Mouse (Mus musculus) ovary, postnatal 14 days (tissue): ENCODE data around the gene Acvr1.

Source experiments
- DNase-seq: peaks from one replicate; pipeline ENCODE4 v3.0.0; 2022; ENCODE audit warnings: low spot score

Acvr1 gene

DNA sequence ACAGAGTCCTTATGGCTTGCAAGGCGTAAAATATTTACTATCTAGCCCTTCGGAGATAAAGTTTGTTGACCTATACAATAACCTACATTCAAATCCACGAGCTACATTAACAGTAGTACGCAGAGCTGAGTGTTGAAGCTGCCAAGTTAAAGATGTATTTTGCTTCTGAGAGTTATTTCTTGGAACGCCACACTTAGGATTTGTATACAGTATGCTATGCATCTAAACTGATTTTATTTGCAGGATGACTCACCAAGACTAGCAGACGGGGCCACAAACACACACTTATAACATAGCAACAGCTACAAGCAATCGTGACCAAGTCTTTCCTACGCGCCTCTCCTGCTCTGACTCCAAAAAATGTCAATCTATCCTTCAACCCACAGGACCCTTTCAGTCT, 46.2 kb downstream of the Acvr1 start:
- no peak for DNase-seq

DNA sequence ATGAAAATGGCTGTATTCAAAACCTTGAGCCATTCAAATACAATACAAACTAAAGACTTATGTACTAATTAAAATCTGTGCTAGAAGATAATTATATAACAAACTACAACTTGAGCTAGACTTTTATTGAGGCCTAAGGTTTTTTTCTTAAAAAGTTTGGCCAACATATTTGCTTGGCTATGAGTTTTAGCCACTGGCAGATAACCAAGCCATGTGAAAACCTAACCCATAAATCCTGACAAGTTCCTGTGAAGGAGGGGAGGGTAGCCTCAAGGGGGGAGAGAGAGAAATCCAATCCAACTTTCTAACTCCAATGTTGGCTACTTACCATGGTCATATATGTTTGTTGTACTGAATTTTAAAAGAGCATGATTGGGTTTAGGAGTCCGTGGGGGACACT, 48.4 kb downstream of the Acvr1 start:
- DNase-seq = no peak

DNA sequence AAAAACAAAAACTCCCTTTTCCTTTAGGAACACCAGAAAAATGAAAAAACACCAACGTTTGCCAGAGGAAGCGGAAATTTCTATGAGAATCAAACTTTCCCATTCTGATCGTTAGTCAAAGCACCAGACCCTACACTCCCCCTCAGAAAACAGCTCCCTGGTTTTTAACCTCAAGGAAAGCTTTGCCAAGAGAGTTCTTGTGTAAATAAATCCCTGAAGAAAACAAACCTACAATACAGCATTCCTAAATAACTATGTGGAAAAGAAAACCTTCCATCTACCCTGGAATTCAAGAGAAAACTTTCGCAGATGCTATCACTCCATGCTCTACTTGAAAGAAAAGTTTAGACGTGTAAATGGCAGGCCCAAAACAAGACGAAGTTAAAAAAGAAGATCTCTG, 50.0 kb downstream of the Acvr1 start:
- no peak for DNase-seq

DNA sequence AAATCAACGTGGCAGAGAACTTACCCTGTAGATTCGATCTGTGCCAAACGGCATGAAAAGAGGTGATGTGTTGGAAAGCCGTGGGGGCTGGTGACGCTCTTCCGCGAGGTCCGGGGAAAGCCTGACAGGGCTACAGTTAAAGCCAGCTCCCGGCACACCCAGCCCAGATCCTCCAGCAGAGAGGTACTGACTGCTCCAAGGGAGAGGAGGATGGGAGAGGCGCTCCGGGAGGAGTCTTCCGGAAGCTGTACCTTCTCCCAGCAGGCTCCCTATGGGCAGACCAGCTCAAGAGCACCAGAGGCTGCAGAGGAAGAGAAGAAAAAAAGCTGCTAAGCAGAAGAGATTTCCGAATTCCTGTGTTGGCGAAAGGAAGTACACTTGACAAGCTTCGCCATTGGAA, 51.0 kb downstream of the Acvr1 start:
- no peak for DNase-seq

DNA sequence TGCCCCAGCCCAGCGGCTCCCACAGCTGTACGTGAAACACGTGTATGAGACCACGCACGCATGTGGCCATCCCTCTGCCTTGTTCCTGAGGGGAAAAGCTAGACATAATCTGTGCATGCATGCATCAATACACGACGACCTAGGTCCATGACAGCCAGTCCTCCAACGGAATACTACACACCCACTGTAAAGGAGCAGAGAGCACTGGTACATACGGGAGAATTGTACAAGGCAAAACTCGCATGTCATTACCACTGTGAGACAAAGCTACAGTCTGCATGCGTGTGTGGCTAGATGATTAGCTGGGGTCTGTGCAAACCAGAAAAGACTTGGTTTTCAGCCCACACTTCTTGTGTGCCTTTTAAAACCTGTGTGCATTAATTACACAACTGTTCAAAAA, 52.5 kb downstream of the Acvr1 start:
- no peak for DNase-seq

DNA sequence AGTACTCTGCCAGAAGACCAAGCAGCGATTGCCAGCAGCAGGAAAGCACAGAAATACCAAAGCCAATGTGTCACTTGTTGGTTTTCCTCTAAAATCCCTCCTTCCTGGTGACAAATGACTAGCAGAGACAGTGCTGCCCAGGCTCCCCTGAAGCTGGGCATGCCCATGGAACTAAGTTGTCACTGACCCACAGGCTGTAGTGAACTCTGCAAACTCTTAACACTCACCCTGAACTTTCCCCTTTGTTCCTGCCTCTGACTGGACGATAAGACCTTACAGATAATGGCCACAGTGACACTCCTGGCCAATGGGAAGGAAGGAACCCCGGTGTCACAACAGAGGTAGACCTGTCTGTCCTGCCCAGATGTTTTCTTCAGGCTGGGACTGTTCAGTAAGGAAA, 53.7 kb downstream of the Acvr1 start:
- no peak for DNase-seq

DNA sequence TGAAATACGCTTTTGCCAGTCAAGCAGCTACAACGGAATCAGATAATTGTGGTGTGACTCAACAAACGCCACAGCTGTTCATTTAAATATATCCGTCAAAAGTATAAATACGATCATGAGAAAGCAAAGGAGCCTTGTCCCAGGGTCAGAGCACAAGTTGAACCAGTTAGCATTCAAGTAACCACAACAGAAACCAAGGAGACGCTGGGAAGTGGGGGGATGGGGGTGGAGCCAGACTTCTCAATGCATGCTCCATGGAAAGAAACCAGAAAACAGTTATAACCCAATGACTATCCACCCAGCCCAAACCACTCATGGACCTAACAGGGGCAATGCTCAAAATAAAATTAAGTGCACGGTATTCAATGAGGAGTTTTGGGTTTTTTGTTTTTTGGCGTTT, 56.8 kb downstream of the Acvr1 start:
- DNase-seq = no peak

DNA sequence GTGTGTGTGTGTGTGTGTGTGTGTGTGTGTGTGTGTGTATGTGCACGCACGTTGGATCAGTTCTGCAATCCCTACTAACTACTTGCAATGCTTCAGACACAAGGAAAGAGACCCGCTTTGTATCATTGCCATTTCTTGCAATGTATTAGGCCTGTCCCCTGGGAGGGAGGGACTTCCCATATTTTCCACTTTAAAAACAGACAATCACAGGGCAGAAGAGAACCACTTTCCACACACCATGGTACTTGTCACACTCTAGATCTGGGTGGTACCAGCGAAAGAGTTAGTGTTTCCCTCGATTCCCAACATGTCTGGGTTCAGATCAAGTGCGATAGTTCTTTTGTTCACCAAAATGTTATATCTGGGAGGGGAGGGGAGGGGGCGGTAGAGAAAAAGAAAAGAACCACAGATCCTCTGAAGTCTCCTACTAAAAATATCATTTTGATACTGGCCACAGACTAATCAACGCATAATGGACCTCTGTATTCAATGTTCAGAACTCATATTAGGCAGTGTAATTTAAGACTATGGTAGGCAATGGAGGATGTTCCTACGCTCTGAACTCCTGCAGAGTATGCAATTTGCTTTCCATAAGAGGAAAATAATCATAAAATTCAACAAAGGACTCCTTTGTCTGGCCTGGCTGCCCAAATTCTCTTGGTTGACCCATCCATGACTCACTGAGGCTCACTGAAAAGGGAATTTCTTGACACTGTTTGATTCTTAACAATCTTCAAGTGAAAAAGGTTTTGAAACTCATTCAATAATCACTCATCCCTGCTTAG, 61.5 kb downstream of the Acvr1 start:
- DNase-seq = no peak

DNA sequence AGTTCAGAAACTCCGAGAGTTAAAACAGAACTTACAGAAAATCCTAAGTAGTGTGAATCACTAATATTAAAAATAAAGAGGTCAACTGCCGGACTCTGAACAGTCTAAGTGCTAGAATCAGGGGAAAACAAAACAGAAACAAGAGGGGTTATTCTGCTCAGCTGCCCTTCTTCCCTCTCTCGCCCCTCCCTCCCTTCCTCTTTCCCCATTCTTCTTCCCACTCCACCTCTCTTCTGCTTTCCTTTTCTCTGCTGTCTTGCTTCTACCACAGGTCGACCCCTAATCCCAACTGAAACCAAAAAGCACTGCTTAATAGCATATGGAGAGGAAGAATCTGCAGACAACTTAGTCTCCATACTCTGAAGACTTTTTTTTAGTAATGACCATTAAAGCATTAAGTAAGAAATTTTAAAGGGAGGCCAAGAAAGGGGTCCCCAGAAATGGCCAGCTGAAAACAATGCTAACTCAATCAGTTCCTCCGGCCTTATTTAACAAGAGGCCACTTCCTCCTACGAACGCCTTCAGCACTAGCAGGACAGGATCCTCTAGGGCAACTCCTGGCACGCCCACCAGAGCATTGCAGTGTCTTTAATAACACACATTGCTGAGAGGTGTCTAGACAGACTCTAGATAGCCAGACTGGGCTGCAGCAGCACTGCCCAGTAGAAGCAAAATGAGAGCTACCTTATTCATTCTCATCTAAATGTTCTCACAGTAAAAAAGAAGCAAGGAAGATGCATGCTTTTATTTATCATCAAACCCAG, 70.1 kb downstream of the Acvr1 start:
- no peak for DNase-seq

DNA sequence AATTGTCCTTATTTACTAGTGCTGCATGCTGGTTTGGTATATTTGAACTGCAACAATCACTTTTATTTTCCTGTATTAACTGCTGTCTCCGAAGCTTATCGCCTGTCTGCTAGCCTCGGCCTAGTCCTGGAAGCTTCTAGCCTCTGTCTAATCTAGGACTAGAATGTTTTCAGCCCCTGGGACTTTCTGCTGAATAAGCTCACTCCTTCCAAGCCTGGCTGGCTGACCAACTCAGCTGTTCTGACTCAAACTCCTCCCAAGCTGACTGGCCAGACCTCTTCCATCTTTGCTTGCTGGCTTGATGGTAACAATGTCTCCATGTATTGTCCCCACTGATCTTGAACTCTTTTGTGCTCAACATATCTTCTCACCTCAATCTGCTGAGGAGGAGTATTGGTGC, 71.7 kb downstream of the Acvr1 start:
- DNase-seq = no peak

DNA sequence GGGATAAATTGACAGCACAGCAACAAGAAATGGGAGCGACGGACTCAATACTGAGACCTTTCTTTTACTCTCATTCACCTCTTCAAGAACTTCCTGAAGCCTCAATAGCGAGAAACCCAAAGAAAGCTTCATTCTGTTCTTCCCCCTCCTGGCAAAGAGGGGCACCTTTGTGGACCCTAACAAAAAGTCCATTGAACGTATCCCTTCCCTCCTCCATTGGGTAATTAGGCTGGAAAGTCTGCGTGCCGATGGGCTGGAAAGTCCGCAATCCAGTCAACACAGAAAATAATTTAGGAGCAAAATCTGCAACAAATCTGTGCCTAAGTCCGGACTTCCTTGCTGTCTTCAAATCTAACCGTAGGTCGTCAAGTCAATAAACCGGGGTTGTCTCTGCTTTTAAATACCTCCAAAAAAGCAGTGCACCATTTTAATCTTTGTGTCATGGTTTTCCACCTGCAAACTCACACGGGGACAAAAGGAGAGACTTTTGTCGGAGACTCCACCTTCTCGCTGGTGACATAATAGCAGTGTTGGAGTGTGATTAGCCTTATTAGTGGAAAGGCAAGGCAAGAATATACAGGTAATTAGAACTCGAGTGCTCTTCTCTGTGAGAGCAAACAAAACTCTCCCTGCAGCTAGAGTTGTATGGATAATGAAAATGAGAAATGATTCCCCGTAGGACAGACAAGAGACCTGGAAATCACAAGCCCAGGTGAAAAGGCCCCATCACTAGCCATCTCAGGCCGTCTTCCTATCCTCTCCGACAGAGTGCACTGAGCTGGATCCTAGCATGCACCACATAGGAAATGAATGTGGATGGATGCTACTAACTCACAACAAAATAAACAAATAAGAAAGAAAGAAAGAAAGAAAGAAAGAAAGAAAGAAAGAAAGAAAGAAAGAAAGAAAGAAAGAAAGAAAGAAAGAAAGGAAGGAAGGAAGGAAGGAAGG, 73.0 kb downstream of the Acvr1 start:
- DNase-seq = no peak

DNA sequence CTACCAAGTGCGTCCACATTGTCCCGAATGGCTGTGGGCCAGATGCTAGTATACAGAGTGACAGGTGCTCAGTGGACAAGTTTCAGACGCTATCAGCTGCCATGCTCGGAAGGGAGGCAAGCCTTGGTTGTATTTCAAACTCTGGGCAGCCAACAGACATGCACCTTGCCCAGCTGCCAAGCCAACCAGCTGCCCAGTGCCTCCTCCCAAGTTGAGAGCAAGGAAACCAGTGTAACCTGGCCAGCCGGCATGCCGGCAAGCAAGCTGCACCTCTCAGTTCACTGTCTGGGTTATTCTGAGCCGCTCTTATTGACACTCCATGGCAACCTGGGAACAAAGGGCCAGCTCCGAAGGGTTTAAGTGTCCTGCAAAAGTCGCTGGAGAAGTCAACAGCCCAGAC, 77.7 kb downstream of the Acvr1 start:
- DNase-seq = no peak

DNA sequence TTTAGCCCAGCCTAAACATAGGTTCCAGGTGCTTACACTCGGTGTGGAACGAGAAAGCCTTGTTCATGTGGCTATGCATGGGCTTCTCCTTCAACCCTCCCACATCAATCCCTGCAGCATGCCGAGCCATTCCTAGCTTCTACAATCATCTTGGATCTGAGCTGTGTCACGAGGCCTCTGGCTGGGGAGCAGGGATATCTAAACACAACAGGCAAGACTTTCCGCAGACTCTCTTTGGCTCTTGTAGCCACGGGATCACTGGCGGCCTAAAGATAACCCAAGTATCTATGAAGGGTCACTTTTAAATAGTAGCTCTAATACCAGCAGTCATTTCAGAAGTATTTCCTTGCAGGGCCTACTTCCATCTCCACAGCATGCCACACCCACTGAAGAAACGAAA, 78.6 kb downstream of the Acvr1 start:
- no peak for DNase-seq

DNA sequence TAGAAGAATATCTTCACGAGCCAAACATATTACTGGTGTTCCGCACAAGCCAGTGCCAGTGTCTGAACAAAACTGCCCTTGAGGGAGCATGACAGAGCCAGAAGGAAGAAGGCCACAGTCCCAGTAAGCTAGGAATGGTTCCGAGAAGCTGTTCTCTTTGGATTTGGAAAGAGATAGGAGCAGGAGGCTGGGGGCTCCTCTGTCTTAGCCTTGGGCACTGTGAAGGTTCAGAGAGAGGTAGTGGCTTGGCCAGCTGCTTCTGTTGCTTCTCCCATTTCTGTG, 79.7 kb downstream of the Acvr1 start:
- DNase-seq = no peak

DNA sequence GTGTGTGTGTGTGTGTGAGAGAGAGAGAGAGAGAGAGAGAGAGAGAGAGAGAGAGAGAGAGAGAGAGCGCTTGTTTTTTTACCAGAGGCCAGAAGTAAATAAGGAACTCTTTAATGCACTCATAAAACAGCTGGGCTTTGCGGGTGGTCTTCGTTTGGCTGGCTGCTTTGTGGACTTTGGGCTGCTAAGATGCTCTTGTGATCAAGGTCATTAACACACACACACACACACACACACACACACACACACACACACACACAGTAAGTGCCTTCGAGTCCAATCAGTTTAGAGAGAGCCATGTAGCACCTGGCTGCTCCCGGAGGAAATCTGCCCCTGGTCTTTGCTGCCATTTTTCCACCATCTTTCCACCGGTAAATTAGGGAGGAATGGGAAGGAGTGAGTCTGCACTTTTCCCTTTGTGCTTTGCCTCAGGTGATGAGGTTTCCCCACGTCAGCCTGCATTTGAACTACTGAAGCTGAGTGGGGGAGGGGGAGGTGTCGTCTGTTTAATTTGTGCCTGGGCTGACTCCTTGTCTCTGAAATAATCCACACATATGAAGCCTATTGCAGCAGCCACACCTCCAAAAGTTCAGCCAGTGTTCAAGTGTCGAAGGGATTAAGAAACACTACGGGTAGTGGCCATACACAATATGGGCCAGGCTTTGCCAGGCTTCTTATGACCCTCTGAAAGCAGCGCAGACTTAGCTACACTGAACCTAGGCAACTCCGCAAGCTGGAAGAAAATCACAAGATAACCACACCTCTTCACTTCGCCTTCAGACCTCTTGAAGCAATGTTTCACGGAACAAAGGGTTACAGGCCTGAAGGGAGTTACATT, 80.3 kb downstream of the Acvr1 start:
- no peak for DNase-seq

DNA sequence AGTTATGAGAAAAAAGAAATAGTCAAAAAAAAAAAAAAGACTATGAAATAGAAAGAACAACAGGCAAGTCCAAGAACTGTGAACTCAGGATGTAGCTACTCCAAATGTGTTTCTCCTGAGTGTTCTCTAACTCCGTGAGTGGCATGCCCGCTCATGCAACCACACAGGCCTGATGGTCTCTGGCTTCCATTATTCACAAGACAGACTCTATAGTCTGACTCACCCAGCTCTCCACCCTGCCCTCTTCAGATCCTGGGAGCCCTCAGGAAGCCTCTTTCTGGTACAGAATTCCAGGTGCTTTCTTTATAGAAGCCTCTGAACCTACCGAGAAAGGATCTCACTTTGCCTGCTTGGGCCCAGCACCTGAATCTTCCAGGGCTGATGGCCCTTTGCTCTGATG, 81.3 kb downstream of the Acvr1 start:
- DNase-seq = no peak

DNA sequence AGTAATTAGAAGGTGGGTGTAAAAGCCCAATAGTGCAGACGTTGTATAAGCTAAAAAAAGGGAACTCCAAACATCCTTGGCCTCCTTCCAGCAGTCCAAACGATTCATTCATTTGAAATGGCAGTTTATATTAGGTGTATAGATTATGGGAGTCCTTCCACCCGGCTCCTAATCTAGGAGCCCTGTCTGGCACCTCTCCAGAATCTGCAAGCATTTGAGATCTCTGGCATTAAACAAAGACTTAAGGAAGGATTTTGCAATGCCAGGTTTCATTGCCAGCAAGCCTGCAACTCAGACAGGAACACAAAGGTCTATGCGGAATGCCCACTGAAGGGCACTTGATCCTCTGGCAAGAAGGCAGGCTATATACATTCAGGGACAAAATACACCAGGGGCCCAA, 81.8 kb downstream of the Acvr1 start:
- no peak for DNase-seq

DNA sequence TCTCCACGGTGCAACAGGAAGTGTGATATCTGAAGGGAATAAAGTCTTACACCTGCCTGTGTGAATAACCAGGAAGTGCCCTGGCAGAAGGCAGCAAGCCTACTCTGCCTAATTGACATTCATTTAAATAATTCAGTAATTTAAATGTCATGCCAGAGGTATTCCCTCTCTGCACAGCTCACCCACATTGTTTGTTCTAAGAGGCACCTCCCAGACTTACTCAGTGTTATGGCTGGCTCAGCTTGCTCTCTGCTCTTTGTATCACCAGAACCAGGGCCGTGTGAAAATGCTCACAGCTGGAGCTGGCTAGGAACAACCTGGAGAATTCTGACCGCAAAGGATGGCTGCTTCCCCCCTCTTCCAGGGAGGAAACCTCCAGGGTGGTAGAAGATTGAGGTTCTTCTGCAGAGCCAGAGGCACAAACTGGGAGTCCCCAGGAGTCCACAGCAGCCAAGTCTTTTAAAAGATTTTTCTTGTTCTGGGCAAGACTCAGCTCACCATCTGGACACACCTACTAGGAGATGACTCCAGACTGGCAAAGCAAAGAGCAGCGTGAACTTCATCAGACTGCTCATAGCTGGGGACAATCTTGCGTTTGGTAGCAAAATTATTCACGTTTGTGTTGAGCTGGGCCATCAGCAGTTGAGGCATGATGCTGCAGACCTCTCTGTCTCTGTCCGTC, 82.5 kb downstream of the Acvr1 start:
- DNase-seq = no peak

DNA sequence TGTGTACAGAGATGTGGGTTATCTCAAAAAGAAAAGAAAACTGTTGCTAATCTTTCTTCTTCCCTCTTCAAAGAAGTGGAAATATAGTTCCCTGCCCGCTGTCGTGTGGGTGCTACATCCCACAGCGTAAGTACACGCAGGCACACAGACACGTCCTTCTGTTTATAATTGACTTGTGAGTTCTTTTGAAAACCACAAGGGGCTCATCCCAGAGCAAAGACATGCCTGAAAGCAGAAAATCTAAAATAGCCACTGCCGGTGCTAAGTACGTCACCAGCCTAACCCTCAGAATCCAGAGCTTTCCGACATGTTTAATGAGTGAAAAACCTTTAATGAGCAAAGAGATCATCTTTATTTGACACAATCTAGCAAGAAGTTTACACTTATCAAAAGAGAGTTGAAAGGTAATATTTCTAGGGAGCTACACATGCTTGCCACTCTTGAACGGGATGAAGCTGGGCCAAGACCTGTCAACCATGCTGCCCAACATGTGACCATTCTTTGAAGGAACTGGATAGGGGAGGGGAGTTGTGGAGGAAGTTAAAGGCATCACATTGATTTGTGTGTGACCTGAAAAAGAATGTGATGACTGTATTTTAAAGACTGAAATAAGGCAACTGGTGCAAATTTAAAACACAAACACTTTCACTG, 85.4 kb downstream of the Acvr1 start:
- no peak for DNase-seq

DNA sequence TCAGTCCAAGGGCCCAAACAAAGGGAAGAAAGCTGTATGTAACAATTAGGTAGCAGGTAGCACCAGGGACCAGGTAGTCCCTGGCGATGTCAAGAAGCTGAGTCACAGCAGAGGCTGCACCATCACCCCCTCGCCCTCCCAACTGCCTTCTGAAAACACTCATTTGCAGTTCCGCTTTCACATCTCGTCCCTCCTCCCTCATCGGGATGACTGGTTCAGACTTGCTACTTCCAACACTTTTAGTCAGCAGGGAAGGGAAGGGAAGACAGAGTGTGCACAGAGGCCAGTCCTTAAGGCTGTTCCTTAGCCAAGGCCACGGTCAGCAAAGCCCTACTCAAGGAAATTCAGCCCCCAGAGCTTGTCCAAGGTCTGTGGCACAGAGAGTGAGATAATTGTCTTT, 86.2 kb downstream of the Acvr1 start:
- DNase-seq = no peak

DNA sequence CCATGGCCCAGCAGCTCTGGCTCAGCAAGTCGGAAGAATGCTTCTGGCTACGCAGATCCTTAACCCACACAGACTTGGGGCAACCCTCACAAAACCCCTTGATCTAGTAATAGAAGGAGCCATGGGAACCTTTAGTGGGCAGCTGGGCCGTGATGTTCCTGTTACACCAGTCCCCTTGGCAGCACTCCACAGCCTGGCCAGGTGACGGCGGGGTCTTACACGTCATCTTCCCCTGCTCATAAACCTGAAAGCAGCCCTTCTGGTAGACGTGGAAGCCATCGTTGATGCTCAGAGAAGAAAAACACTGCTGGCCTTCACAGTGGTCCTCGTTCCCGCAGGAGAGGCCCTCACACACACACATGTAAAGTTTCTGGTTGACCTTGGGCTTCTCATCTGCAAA, 87.4 kb downstream of the Acvr1 start:
- no peak for DNase-seq
